Mouse (Mus musculus) MEL (cell line): ENCODE data around the gene Chfr. TPM values are rescaled to one million over a fixed set of nuclear protein-coding genes. Genes with fewer than 3 reads are reported as not detected.
A peak's percentile ranks its signal among the peaks of the same experiment; 100 is the strongest.

Experiments used
- DNase-seq: peaks from one replicate; pipeline ENCODE4 v3.0.0; 2011; ENCODE audit warnings: low read depth, low spot score
- H3K27ac ChIP-seq: 2 replicates; pipeline ENCODE4 v1.5.1; 2012; ENCODE audit warnings: low read depth, mild to moderate bottlenecking, control low read depth, low read length, moderate library complexity; ENCODE audit not compliant: control insufficient read depth
- H3K27me3 ChIP-seq, 2 experiments: fragments of 150-350 bp in 1 of 2; sonication (generic) in 1 of 2; 2 replicates each; pipeline ENCODE4 v1.6.1; 2012; ENCODE audit warnings: low read length in 2 of 2, mild to moderate bottlenecking in 2 of 2, improper control_type of control experiment in 1 of 2, moderate library complexity in 1 of 2; ENCODE audit not compliant: insufficient read depth in 2 of 2, control insufficient read depth in 1 of 2
- H3K36me3 ChIP-seq, 2 experiments: 2 replicates each; pipeline ENCODE4 v1.6.1; 2012 to 2014; ENCODE audit warnings: low read length in 2 of 2, improper control_type of control experiment in 1 of 2, inconsistent platforms in 1 of 2, mild to moderate bottlenecking in 1 of 2; ENCODE audit not compliant: insufficient read depth in 2 of 2, control insufficient read depth in 1 of 2
- H3K4me1 ChIP-seq, 2 experiments: fragments of 150-350 bp in 1 of 2; sonication (generic) in 1 of 2; 2 replicates each; pipeline ENCODE4 v1.6.1; 2012; ENCODE audit warnings: low read length in 2 of 2, improper control_type of control experiment in 1 of 2, mild to moderate bottlenecking in 1 of 2; ENCODE audit not compliant: insufficient read depth in 2 of 2, control insufficient read depth in 1 of 2
- H3K4me3 ChIP-seq, 2 experiments: fragments of 150-350 bp in 1 of 2; sonication (generic) in 1 of 2; 2 replicates each; pipeline ENCODE4 v1.5.1; 2012; ENCODE audit warnings: low read depth in 2 of 2, low read length in 2 of 2, mild to moderate bottlenecking in 2 of 2, moderate library complexity in 2 of 2, control low read depth in 1 of 2, improper control_type of control experiment in 1 of 2; ENCODE audit not compliant: control insufficient read depth in 1 of 2, insufficient read depth in 1 of 2
- H3K79me2 ChIP-seq: 2 replicates; pipeline ENCODE4 v1.6.1; 2012; ENCODE audit warnings: mild to moderate bottlenecking, low read length, moderate library complexity; ENCODE audit not compliant: control insufficient read depth, poor library complexity, insufficient read depth
- H3K9ac ChIP-seq: 2 replicates; pipeline ENCODE4 v1.6.1; 2012; ENCODE audit warnings: low read depth, mild to moderate bottlenecking, control low read depth, low read length, moderate library complexity; ENCODE audit not compliant: control insufficient read depth, poor library complexity, severe bottlenecking
- H3K9me3 ChIP-seq: fragments of 150-350 bp; sonication (generic); replicated peaks from 2 replicates; pipeline ENCODE4 v1.6.1; 2012; ENCODE audit warnings: mild to moderate bottlenecking, low read length, improper control_type of control experiment, moderate library complexity; ENCODE audit not compliant: insufficient read depth
- CHD1 ChIP-seq: IDR thresholded peaks from 2 replicates; pipeline ENCODE4 v1.6.1; 2012; ENCODE audit warnings: low read depth, mild to moderate bottlenecking, inconsistent platforms, low read length, improper control_type of control experiment
- CHD2 ChIP-seq: IDR thresholded peaks from 2 replicates; pipeline ENCODE4 v1.6.1; 2011; ENCODE audit warnings: low read length, improper control_type of control experiment
- CTCF ChIP-seq, 3 experiments: IDR thresholded peaks in 2 of 3; conservative IDR thresholded peaks in 1 of 3; 2 replicates each; pipeline ENCODE4 v1.5.1; 2011 to 2012; ENCODE audit warnings: low read length in 3 of 3, low read depth in 2 of 3, mild to moderate bottlenecking in 2 of 3, improper control_type of control experiment in 1 of 3, inconsistent platforms in 1 of 3, mixed read lengths in 1 of 3, moderate library complexity in 1 of 3; ENCODE audit not compliant: control insufficient read depth in 1 of 3, insufficient read depth in 1 of 3, poor library complexity in 1 of 3, severe bottlenecking in 1 of 3
- E2F4 ChIP-seq: IDR thresholded peaks from 2 replicates; pipeline ENCODE4 v1.6.1; 2011; ENCODE audit warnings: low read depth, low read length, improper control_type of control experiment, borderline replicate concordance
- GABPA ChIP-seq: IDR thresholded peaks from 2 replicates; pipeline ENCODE4 v1.6.1; 2012; ENCODE audit warnings: low read depth, mild to moderate bottlenecking, inconsistent platforms, low read length, improper control_type of control experiment, moderate library complexity
- MAX ChIP-seq: IDR thresholded peaks from 2 replicates; pipeline ENCODE4 v1.6.1; 2011; ENCODE audit warnings: low read length, improper control_type of control experiment
- MYB ChIP-seq: IDR thresholded peaks from 2 replicates; pipeline ENCODE4 v1.6.1; 2011; ENCODE audit warnings: mild to moderate bottlenecking, low read depth, low read length, improper control_type of control experiment
- NELFE ChIP-seq: IDR thresholded peaks from 2 replicates; pipeline ENCODE4 v1.6.1; 2011; ENCODE audit warnings: low read depth, low read length, improper control_type of control experiment
- POLR2A ChIP-seq, 2 experiments: IDR thresholded peaks; 2 replicates each; pipeline ENCODE4 v1.6.1; 2011 to 2012; ENCODE audit warnings: low read length in 2 of 2, mild to moderate bottlenecking in 2 of 2, control low read depth in 1 of 2, improper control_type of control experiment in 1 of 2, low read depth in 1 of 2, moderate library complexity in 1 of 2; ENCODE audit not compliant: control insufficient read depth in 1 of 2, insufficient read depth in 1 of 2, poor library complexity in 1 of 2
- POLR2AphosphoS2 ChIP-seq: IDR thresholded peaks from 2 replicates; pipeline ENCODE4 v1.6.1; 2011; ENCODE audit warnings: low read length, improper control_type of control experiment
- RAD21 ChIP-seq: IDR thresholded peaks from 2 replicates; pipeline ENCODE4 v1.6.1; 2011; ENCODE audit warnings: mild to moderate bottlenecking, low read depth, low read length, improper control_type of control experiment
- RCOR1 ChIP-seq: IDR thresholded peaks from 2 replicates; pipeline ENCODE4 v1.6.1; 2012; ENCODE audit warnings: low read depth, mild to moderate bottlenecking, inconsistent platforms, low read length, improper control_type of control experiment
- SIN3A ChIP-seq: IDR thresholded peaks from 2 replicates; pipeline ENCODE4 v1.6.1; 2012; ENCODE audit warnings: low read length, improper control_type of control experiment, inconsistent platforms
- SMC3 ChIP-seq: IDR thresholded peaks from 2 replicates; pipeline ENCODE4 v1.6.1; 2011; ENCODE audit warnings: low read depth, low read length, improper control_type of control experiment
- USF1 ChIP-seq: IDR thresholded peaks from 2 replicates; pipeline ENCODE4 v1.6.1; 2014; ENCODE audit warnings: low read depth, mild to moderate bottlenecking, inconsistent platforms, low read length, improper control_type of control experiment, moderate library complexity
- ZC3H11A ChIP-seq: IDR thresholded peaks from 2 replicates; pipeline ENCODE4 v1.6.1; 2012; ENCODE audit warnings: low read depth, mild to moderate bottlenecking, inconsistent platforms, low read length, improper control_type of control experiment
- ZKSCAN1 ChIP-seq: IDR thresholded peaks from 2 replicates; pipeline ENCODE4 v1.6.1; 2012; ENCODE audit warnings: low read depth, mild to moderate bottlenecking, inconsistent platforms, low read length, improper control_type of control experiment, moderate library complexity
- ZNF384 ChIP-seq: IDR thresholded peaks from 2 replicates; pipeline ENCODE4 v1.6.1; 2012; ENCODE audit warnings: low read depth, mild to moderate bottlenecking, inconsistent platforms, low read length, improper control_type of control experiment
- polyA plus RNA-seq, 2 experiments: library from polyadenylated mRNA; stranded (reverse) in 1 of 2; unstranded in 1 of 2; fragments of >175 nt in 1 of 2; fragments of >200 nt in 1 of 2; gene quantifications; 2 replicates each; pipeline versions ENCODE4 v1.2.1 to v1.2.4; 2012; ENCODE audit warnings: low replicate concordance in 2 of 2, low read depth in 1 of 2; ENCODE audit not compliant: insufficient read length in 2 of 2, insufficient read depth in 1 of 2, missing spikeins in 1 of 2
- total RNA-seq: library from RNA; depleted of rRNA; stranded (reverse); fragments of 300-350 nt; gene quantifications from 2 replicates; pipeline ENCODE4 v1.2.3, GENCODE M21; 2012

Chfr gene
- total and polyA plus RNA-seq, 3 experiments: 50.4 to 63.9 TPM; not detected in 1

DNA sequence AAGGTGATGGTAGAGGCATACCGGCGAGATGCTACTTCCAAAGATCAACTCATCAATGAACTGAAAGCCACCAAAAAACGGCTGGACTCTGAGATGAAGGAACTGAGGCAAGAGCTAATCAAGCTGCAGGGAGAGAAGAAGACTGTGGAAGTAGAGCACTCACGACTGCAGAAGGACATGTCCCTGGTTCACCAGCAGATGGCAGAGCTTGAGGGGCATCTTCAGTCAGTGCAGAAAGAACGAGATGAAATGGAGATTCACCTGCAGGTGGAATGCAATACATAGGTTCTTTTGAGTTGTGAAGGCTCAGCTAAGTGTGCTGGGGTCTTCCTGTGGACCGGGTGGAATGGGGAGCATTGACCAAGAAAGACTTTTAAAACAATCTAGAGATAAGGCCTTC is 69.1 kb downstream of the Chfr start:
- Histone ChIP-seq H3K4me1 (no peaks in the 10 kb centered on the region), H3K4me3 (no peak overlapping the region), H3K9me3 (no peaks in the 10 kb centered on the region), H3K27ac (no peak overlapping the region), H3K9ac (no peak overlapping the region), H3K27me3 (no peaks in the 10 kb centered on the region), H3K79me2 (no peaks in the 10 kb centered on the region), H3K36me3 (peaks cover 0 to 7% of the 10 kb centered on the region in 2 experiments; a peak in 2 of 4 replicates)
- DNase-seq: peak; percentile 50
- TF ChIP-seq ZC3H11A (no peak), MAX (no peak), NELFE (no peak), USF1 (no peak), ZNF384 (no peak), GABPA (no peak), RAD21 (peak; percentile 19), SIN3A (no peak), SMC3 (peak; percentile 61), POLR2A (IDR thresholded peaks at IDR 0.05; ENCODE audit: control insufficient read depth in 1 of 2, insufficient read depth in 1 of 2, low read depth in 1 of 2, low read length in 2 of 2, poor library complexity in 1 of 2) (no peak), MYB (no peak), CTCF (IDR thresholded peaks at IDR 0.05 in 2 of 3, conservative IDR thresholded peaks at IDR 0.05 in 1 of 3; ENCODE audit: control insufficient read depth in 1 of 3, insufficient read depth in 1 of 3, low read depth in 2 of 3, low read length in 3 of 3, poor library complexity in 1 of 3, severe bottlenecking in 1 of 3) (peak; percentile 57 to 64 (median 58)), E2F4 (no peak)

DNA sequence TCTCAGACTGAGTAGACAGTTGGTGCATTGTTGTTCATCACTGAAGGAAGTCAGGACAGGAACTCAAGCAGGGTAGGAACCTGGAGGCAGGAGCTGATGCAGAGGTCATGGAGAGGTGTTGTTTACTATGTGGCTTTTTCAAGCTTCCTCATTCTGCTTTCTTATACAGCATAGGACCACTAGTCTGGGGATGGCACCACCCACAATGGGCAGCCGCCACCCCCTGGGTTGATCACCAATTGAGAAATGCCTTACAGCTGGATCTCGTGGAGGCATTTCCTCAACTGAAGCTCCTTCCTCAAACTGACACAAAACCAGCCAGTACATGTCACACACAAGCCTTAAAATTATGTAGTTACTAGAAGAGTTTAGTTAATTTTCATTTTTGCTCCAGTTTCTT is 75.7 kb downstream of the Chfr start:
- Histone ChIP-seq H3K9me3 (no peaks in the 10 kb centered on the region), H3K4me1 (no peaks in the 10 kb centered on the region), H3K27ac (no peak overlapping the region), H3K79me2 (no peaks in the 10 kb centered on the region), H3K36me3 (peaks cover 0 to 7% of the 10 kb centered on the region in 2 experiments; a peak in 2 of 4 replicates), H3K27me3 (no peaks in the 10 kb centered on the region), H3K4me3 (no peak overlapping the region), H3K9ac (no peak overlapping the region)
- TF ChIP-seq ZKSCAN1: no peak
- TF ChIP-seq RCOR1: no peak
- TF ChIP-seq CHD1: no peak
- no peak for TF ChIP-seq CHD2
- TF ChIP-seq POLR2AphosphoS2: no peak
- TF ChIP-seq MAX: no peak
- DNase-seq: peak; percentile 27
